Mouse (Mus musculus) heart, embryonic 10.5 days (tissue): ENCODE results near the gene Il12a. TPM values are rescaled to one million over a fixed set of nuclear protein-coding genes. Genes with fewer than 3 reads are reported as not detected.
A peak's percentile ranks its signal among the peaks of the same experiment; 100 is the strongest.

Source experiments
- DNase-seq: peaks from one replicate; pipeline ENCODE4 v3.0.0-alpha.2; 2017; ENCODE audit warnings: low spot score
- H3K27ac ChIP-seq: fragments of 300-500 bp; sonication (generic); 2 replicates; pipeline ENCODE4 v1.5.1; 2016; ENCODE audit warnings: mild to moderate bottlenecking
- H3K27me3 ChIP-seq: fragments of 300-500 bp; sonication (generic); 2 replicates; pipeline ENCODE4 v1.6.1; 2016; ENCODE audit warnings: mild to moderate bottlenecking; ENCODE audit not compliant: poor library complexity, insufficient read depth, severe bottlenecking
- H3K36me3 ChIP-seq: fragments of 300-500 bp; sonication (generic); 2 replicates; pipeline ENCODE4 v1.6.1; 2016; ENCODE audit warnings: mild to moderate bottlenecking, moderate library complexity
- H3K4me1 ChIP-seq: fragments of 300-500 bp; sonication (generic); 2 replicates; pipeline ENCODE4 v1.6.1; 2016; ENCODE audit warnings: mild to moderate bottlenecking
- H3K4me3 ChIP-seq: fragments of 300-500 bp; sonication (generic); 2 replicates; pipeline ENCODE4 v1.5.1; 2016; ENCODE audit warnings: mild to moderate bottlenecking, moderate library complexity
- H3K9me3 ChIP-seq: fragments of 300-500 bp; sonication (generic); 2 replicates; pipeline ENCODE4 v1.6.1; 2016; ENCODE audit warnings: mild to moderate bottlenecking, moderate library complexity
- WGBS: fragments of 180-500 bp; shearing (Covaris S2); methylation state at CpG from one replicate; pipeline ENCODE4 v1.1.7; 2016; 5-methylcytosine and 5-hydroxymethylcytosine counted together
- polyA plus RNA-seq: library from polyadenylated mRNA; unstranded; fragments of >200 nt; fragmentation: Nextera tagmentation; extraction: Ambion mirVana; gene quantifications from 2 replicates; pipeline ENCODE4 v1.2.1, GENCODE M21; 2016

The Il12a gene
- polyA plus RNA-seq, 1 experiment from 2014 or later: 0.35 TPM

- no peak for DNase-seq
- no peak overlapping the region for H3K4me3 ChIP-seq
- no peaks in the 10 kb centered on the region for H3K36me3 ChIP-seq
- no peak overlapping the region for H3K27ac ChIP-seq
- H3K27me3 ChIP-seq: no peaks in the 10 kb centered on the region
- WGBS: 94% methylated on average over 1 of the region's 1 CpGs
- no peaks in the 10 kb centered on the region for H3K4me1 ChIP-seq
- no peaks in the 10 kb centered on the region for H3K9me3 ChIP-seq
Measured at GRCm38 (mm10) chr3:68667852-68668251, 22.6 kb upstream of the Il12a start.

DNA sequence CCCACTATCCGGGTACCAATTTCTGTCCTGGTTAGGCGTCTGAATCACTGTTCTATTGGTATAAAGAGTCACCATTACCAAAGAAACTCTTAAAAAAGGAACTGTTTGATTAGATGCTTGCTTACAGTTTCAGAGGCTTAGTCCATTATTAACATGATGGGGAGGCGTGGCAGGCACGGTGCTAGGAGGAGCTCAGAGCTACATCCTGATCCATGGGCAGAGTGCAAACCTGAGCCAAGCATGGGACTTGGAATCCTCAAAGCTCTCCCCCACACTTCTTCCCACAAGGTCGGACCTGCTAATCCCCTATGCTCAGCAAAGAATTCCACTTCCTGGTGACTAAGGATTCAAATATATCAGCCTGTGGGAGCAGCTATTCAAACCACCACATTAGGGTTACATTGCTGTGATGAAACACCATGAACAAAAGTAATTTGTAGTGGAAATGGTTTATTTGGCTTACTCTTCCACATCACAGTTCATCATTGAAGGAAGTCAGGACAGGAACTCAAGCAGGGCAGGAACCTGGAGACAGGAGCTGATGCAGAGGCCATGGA lies 20.9 kb upstream of the Il12a start:
- Histone ChIP-seq H3K27me3 (no peaks in the 10 kb centered on the region), H3K4me1 (no peaks in the 10 kb centered on the region), H3K4me3 (no peak overlapping the region), H3K36me3 (no peaks in the 10 kb centered on the region), H3K9me3 (no peaks in the 10 kb centered on the region), H3K27ac (no peak overlapping the region)
- WGBS: 80% methylated on average over 5 of the region's 5 CpGs
- DNase-seq: peak; percentile 16

GRCm38 (mm10) chr3:68674721-68675120 lies 15.7 kb upstream of the Il12a start:
- Histone ChIP-seq H3K27ac (no peak overlapping the region), H3K4me3 (no peak overlapping the region), H3K9me3 (no peaks in the 10 kb centered on the region), H3K27me3 (no peaks in the 10 kb centered on the region), H3K4me1 (peaks cover 18% of the 10 kb centered on the region), H3K36me3 (no peaks in the 10 kb centered on the region)
- WGBS: 82% methylated on average over 2 of the region's 2 CpGs
- no peak for DNase-seq

DNA sequence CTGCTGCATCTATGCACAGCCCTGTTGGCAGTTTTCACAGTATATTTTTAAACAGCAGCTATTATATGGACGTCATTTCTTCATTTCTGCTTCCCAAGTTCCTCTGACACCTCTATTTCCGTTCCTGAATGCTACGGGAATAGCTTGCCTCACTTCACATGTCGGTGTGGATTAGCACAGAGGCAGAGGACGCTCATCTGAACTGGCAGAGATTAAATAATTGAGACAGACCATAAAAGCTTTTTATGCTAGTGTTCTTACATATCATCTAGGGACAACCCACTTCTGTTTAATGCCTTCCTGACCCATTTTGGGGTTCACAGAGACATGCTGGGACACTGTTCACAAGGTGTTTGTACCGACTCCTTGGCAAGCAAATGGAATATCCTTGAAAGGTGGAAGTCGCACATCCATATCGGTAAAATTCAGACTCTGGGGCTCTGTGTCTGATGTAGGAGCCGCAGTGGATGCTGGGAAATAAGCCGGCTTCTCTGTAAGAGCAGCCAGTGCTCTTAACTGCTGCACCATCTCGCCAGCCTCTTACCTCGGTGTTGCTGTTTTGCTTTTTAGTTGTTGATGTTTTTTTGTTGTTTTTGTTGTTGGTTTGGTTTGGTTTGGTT lies 15.1 kb upstream of the Il12a start:
- no peaks in the 10 kb centered on the region for H3K36me3 ChIP-seq
- WGBS: 83% methylated on average over 12 of the region's 12 CpGs
- no peak overlapping the region; the same call in 1 of the 2 replicates for H3K27ac ChIP-seq
- H3K9me3 ChIP-seq: no peaks in the 10 kb centered on the region
- H3K27me3 ChIP-seq: no peaks in the 10 kb centered on the region
- peaks cover 18% of the 10 kb centered on the region for H3K4me1 ChIP-seq
- peak; percentile 42 for DNase-seq
- H3K4me3 ChIP-seq: no peak overlapping the region

GRCm38 (mm10) chr3:68675980-68676678 lies 14.3 kb upstream of the Il12a start:
- peak overlapping the region; percentile 76; the same call in 1 of the 2 replicates for H3K27ac ChIP-seq
- peak overlapping the region; percentile 52 for H3K4me3 ChIP-seq
- DNase-seq: peak; percentile 25

DNA sequence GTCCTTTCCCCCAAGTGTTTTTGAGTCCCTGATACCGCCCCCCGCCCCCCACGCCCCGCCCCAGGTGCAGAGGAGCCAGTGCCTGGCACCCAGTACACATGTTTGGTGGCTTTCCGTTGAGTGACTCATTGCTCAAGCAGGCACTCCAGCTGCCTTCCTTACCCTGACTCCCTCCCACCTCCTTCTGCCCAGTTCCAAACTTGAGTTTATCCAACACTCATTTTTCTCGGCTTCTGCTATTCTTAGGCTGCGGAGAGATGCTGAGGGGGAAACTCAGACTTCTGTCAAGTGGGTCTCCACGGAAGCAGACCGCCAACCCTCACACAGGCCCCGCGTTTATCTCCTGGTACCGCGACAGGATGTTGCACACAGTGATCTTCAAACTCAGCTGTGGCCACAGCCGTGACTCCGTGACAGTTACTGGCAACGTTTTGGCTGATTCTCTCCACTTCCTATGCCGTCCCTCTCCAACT lies 13.6 kb upstream of the Il12a start:
- Histone ChIP-seq H3K27ac (peak overlapping the region; percentile 76), H3K9me3 (no peaks in the 10 kb centered on the region), H3K36me3 (no peaks in the 10 kb centered on the region), H3K4me1 (peaks cover 18% of the 10 kb centered on the region), H3K27me3 (no peaks in the 10 kb centered on the region), H3K4me3 (peak overlapping the region; percentile 52)
- 17% methylated on average over 16 of the region's 17 CpGs for WGBS
- DNase-seq: peak; percentile 86

More at GRCm38 (mm10) chr3:68675980-68676678, 14.3 kb upstream of the Il12a start:
- peaks cover 18% of the 10 kb centered on the region for H3K4me1 ChIP-seq
- H3K36me3 ChIP-seq: no peaks in the 10 kb centered on the region
- 68% methylated on average over 10 of the region's 10 CpGs for WGBS
- H3K27me3 ChIP-seq: no peaks in the 10 kb centered on the region
- no peaks in the 10 kb centered on the region for H3K9me3 ChIP-seq

- H3K27me3 ChIP-seq: no peaks in the 10 kb centered on the region
- H3K4me3 ChIP-seq: no peak overlapping the region
- 79% methylated on average over 9 of the region's 9 CpGs for WGBS
- H3K27ac ChIP-seq: no peak overlapping the region
- H3K4me1 ChIP-seq: peaks cover 18% of the 10 kb centered on the region
- peak; percentile 72 for DNase-seq
- H3K9me3 ChIP-seq: no peaks in the 10 kb centered on the region
- no peaks in the 10 kb centered on the region for H3K36me3 ChIP-seq
Measured at GRCm38 (mm10) chr3:68678805-68679585, 11.4 kb upstream of the Il12a start.

- no peak overlapping the region for H3K27ac ChIP-seq
- H3K36me3 ChIP-seq: no peaks in the 10 kb centered on the region
- H3K27me3 ChIP-seq: no peaks in the 10 kb centered on the region
- no peaks in the 10 kb centered on the region for H3K4me1 ChIP-seq
- 39% methylated on average over 2 of the region's 2 CpGs for WGBS
- no peaks in the 10 kb centered on the region for H3K9me3 ChIP-seq
- no peak for DNase-seq
- no peak overlapping the region for H3K4me3 ChIP-seq
Measured at GRCm38 (mm10) chr3:68683579-68683978, 6.9 kb upstream of the Il12a start.

- no peak overlapping the region for H3K27ac ChIP-seq
- DNase-seq: no peak
- no peaks in the 10 kb centered on the region for H3K27me3 ChIP-seq
- no peaks in the 10 kb centered on the region for H3K4me1 ChIP-seq
- no peaks in the 10 kb centered on the region for H3K9me3 ChIP-seq
- H3K36me3 ChIP-seq: no peaks in the 10 kb centered on the region
- no peak overlapping the region for H3K4me3 ChIP-seq
- 95% methylated on average over 1 of the region's 1 CpGs for WGBS
Measured at GRCm38 (mm10) chr3:68684207-68684606, 6.2 kb upstream of the Il12a start.

DNA sequence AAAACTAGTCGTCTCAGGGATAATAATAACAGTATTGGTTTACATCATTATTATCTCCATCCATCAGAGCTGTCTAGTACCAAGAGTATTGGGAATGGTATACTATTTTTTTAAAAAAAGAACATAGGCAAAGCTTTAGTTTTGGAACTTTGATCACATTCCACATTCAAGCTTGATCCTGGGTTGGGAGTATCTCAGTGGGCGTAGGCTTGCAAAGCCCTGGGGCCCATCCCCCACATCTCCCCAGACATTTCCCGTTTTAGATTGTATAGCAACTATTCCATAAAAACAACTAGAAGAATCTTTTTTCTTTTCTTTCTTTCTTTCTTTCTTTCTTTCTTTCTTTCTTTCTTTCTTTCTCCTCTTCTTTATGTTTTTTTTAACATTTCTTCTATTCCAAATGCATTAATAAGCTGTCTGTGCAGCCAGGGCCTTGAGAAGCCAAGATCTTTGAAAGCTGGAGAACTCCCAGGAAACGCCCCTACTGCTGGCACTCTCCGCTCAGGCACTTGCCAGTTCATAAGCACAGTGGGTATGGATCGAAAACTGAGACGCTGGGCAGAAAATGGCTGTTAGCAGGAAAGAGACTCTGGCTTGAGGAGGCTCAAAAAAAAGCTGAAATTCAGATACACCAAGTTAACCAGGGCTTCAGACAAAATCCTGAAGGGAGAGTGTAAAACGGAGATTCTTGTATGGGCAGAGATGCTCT lies 3.4 kb upstream of the Il12a start:
- H3K36me3 ChIP-seq: no peaks in the 10 kb centered on the region
- no peak overlapping the region for H3K4me3 ChIP-seq
- WGBS: 73% methylated on average over 8 of the region's 8 CpGs
- peaks cover 13% of the 10 kb centered on the region for H3K4me1 ChIP-seq
- H3K27ac ChIP-seq: no peak overlapping the region
- no peak for DNase-seq
- no peaks in the 10 kb centered on the region for H3K27me3 ChIP-seq
- no peaks in the 10 kb centered on the region for H3K9me3 ChIP-seq

DNA sequence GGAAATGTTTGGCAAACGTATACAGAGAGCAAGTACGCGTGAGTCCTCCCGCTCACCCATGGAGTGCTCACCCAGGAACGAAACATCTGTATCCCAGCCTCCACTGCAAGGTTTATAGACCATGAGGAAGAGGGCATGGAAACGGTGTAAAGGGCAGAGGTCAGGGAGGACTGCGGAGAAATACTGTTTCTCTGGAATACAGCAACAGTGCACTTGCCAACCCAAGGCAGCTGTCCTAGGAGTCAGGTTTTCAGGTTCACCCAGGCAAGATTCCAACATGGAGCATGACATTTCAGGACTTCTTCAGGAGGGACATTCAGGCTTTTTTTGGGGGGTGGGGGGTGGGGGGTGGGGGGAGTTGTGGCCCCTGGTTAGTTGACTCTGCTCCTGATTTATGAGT lies 1.1 kb upstream of the Il12a start:
- H3K4me1 ChIP-seq: peaks cover 31% of the 10 kb centered on the region
- no peak overlapping the region for H3K4me3 ChIP-seq
- DNase-seq: no peak
- WGBS: 83% methylated on average over 7 of the region's 7 CpGs
- H3K27me3 ChIP-seq: no peaks in the 10 kb centered on the region
- H3K9me3 ChIP-seq: no peaks in the 10 kb centered on the region
- H3K36me3 ChIP-seq: no peaks in the 10 kb centered on the region
- H3K27ac ChIP-seq: no peak overlapping the region

DNA sequence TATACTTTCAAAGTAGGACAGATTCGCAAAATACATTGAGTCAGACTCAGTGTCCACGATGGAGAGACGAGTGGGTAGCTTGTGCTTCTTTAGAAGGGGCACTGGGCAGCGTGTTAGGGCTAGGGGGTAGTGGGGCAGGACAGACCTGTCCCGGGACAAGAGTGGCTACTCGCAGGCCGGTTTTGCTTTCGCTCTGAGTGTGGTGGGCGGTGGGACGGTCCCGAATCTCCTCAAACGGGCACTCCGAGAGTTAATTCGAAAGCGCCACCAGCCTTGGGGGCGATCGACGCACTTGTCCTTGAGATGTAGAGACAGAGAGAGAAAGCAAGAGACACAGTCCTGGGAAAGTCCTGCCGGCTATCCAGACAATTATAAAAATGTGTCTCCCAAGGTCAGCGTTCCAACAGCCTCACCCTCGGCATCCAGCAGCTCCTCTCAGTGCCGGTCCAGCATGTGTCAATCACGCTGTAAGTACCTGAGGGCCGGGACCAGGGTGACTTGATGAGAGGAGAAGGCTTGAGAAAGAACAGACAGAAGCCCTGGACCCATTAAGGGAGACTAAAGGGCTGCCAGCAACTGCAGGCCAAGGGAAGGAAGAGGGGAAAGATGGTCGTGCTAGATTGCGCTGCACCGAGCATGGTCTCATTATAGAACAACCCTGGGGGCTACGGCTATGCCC lies 795 bp downstream of the Il12a start:
- Histone ChIP-seq H3K27ac (peak overlapping the region; percentile 56; the same call in 1 of the 2 replicates), H3K4me1 (peaks cover 31% of the 10 kb centered on the region), H3K36me3 (no peaks in the 10 kb centered on the region), H3K9me3 (no peaks in the 10 kb centered on the region), H3K27me3 (no peaks in the 10 kb centered on the region), H3K4me3 (peak overlapping the region; percentile 36)
- 53% methylated on average over 28 of the region's 28 CpGs for WGBS
- peak; percentile 77 for DNase-seq
